Mouse (Mus musculus) kidney, adult 8-10 months (tissue): ENCODE data around the gene Rbm24.

Source experiments
- DNase-seq, 2 experiments: peaks; one replicate each; pipeline ENCODE4 v3.0.0; 2022

Gene Rbm24

DNA sequence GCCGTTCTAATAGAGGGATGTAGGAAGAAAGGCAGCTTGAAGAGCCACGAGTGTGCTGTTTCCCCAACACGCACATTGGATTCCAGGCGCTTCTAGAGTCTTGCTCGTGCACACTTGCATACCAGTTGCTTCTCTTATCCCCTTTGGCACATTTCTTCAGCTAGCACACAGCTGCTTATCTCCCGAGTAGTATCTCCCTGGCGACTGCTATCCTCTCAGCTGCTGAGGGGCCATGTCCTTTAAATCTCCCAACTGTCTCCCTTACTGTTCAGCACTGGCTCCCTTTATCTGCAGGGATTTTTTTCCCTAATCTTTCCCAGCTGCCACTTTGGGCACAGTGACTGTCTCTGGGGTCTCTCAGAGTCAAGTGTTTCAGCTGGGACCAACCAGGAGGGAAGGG is 25.8 kb downstream of the Rbm24 start:
- DNase-seq = no peak

- DNase-seq = no peak
Measured at GRCm38 (mm10) chr13:46446062-46446461, 27.8 kb downstream of the Rbm24 start.

DNA sequence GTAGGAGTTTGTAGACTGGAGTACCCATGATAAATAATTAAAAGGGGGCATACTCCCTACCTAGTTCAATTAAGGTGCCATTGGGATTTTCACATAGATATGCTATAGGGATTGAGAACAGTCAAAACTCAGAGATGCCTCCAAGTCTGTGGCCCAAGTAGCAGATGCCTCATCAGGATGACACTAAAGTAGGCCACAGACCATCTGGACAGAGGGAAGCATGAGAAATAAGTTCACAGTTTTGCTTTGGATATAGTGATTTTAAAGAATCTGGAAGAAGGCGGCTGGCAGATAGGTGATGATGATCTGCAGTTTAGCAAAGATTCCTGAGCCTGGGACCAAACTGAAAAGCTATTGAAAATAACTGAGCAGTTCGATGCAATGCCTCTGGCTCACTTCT is 30.0 kb downstream of the Rbm24 start:
- no peak for DNase-seq

DNA sequence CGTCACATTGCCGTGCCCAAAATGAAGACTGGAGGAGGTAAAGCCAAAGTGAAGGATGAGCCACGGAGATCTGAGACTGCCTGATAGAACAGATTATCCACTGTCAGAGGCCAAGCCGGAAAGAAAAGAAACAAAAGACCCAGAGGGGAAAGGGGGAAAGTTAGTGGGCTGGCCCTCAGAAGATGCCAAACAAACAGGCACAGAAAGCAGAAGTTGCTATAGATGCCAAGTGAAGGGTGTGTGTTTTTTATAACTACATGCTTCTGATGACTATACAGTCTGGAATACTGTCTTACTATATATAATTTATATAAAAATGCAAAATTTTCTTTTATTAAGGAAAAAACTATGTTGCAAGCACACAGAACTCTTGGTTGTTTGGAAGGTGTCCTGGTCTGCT is 31.7 kb downstream of the Rbm24 start:
- DNase-seq = no peak

- no peak for DNase-seq
Measured at GRCm38 (mm10) chr13:46450623-46451022, 32.4 kb downstream of the Rbm24 start.

DNA sequence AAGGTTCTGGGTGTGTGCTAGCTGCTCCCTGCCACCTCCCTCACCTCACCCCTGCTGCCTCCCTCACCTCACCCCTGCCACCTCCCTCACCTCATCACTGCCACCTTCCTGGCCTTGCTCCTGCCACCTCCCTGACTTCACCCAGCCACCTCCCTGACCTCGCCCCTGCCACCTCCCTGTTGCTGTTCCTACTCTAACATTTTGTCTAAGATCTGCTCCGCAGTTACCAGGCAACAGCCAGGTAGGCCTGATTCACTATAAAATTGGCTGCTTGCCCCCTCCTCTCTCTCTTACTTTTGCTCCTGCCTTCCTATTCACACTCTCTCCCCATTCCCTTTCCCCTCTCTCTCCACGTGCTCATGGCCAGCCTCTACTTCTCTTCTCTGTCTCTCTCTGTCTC is 33.3 kb downstream of the Rbm24 start:
- DNase-seq = no peak

- DNase-seq = no peak
Measured at GRCm38 (mm10) chr13:46459546-46459945, 41.3 kb downstream of the Rbm24 start.

GRCm38 (mm10) chr13:46462280-46462679 is 44.0 kb downstream of the Rbm24 start:
- no peak for DNase-seq

GRCm38 (mm10) chr13:46463764-46464163 is 45.5 kb downstream of the Rbm24 start:
- DNase-seq = no peak

GRCm38 (mm10) chr13:46468251-46468650 is 50.0 kb downstream of the Rbm24 start:
- no peak for DNase-seq

DNA sequence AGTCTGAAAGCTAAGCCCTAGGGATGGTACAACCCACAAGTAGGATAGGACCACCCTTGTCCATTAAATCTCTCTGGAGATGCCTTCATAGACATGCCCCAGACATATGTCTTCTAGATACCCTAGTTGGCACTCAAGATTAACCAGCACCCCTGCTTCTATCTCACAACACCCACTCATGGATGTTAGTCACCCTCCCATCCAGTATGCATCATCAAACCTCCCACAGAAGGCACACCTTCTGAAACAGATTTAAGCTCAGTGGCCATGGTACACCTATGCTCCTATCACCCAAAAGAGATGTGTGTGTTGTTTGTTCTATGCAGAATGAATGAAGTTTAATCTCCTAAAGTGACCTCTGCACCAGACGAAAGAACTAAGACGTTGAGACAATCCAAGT is 51.3 kb downstream of the Rbm24 start:
- no peak for DNase-seq
